Mouse (Mus musculus): Measurements from ENCODE around the gene U2af1l4. TPM values are rescaled to one million over a fixed set of nuclear protein-coding genes. Genes with fewer than 3 reads are reported as not detected.

U2af1l4 gene
- polyA plus RNA-seq, 1 experiment: 79.1 TPM

- no peak for TF ChIP-seq CTCF (IDR thresholded peaks at IDR 0.05; ENCODE audit: borderline replicate concordance, insufficient read depth, low read length)
- no peak for TF ChIP-seq POLR2A (IDR thresholded peaks at IDR 0.05; ENCODE audit: low read depth, low read length)
- no peak overlapping the region for H3K4me3 ChIP-seq (ENCODE audit: insufficient read depth, low read length)
These were observed 28.5 kb downstream of the U2af1l4 start for GRCm38 (mm10) chr7:30591605-30591951.

GRCm38 (mm10) chr7:30592772-30593423 lies 29.8 kb downstream of the U2af1l4 start:
- Histone ChIP-seq H3K27ac (ENCODE audit: insufficient read depth, low read length) (no peak overlapping the region), H3K4me3 (ENCODE audit: insufficient read depth, low read length) (no peak overlapping the region), H3K4me1 (ENCODE audit: control insufficient read depth, insufficient read depth, low read length) (no peaks in the 10 kb centered on the region)
- TF ChIP-seq CTCF (IDR thresholded peaks at IDR 0.05; ENCODE audit: borderline replicate concordance, insufficient read depth, low read length) (no peak), POLR2A (IDR thresholded peaks at IDR 0.05; ENCODE audit: low read depth, low read length) (no peak)

More at GRCm38 (mm10) chr7:30591605-30591951, 28.5 kb downstream of the U2af1l4 start:
- Histone ChIP-seq H3K27ac (ENCODE audit: insufficient read depth, low read length) (no peak overlapping the region), H3K4me1 (ENCODE audit: control insufficient read depth, insufficient read depth, low read length) (peaks cover 5% of the 10 kb centered on the region; the same call in 1 of the 2 replicates)

GRCm38 (mm10) chr7:30593579-30594509 lies 30.7 kb downstream of the U2af1l4 start:
- no peak overlapping the region for H3K27ac ChIP-seq (ENCODE audit: insufficient read depth, low read length)
- H3K4me1 ChIP-seq (ENCODE audit: control insufficient read depth, insufficient read depth, low read length): no peaks in the 10 kb centered on the region
- no peak overlapping the region for H3K4me3 ChIP-seq (ENCODE audit: insufficient read depth, low read length)
- TF ChIP-seq POLR2A (IDR thresholded peaks at IDR 0.05; ENCODE audit: low read depth, low read length) (no peak), CTCF (IDR thresholded peaks at IDR 0.05; ENCODE audit: borderline replicate concordance, insufficient read depth, low read length) (no peak)

GRCm38 (mm10) chr7:30594510-30595024 lies 31.5 kb downstream of the U2af1l4 start:
- H3K4me3 ChIP-seq (ENCODE audit: insufficient read depth, low read length): no peak overlapping the region
- TF ChIP-seq CTCF (IDR thresholded peaks at IDR 0.05; ENCODE audit: borderline replicate concordance, insufficient read depth, low read length) (no peak), POLR2A (IDR thresholded peaks at IDR 0.05; ENCODE audit: low read depth, low read length) (no peak)
- no peaks in the 10 kb centered on the region for H3K4me1 ChIP-seq (ENCODE audit: control insufficient read depth, insufficient read depth, low read length)
- H3K27ac ChIP-seq (ENCODE audit: insufficient read depth, low read length): no peak overlapping the region

GRCm38 (mm10) chr7:30596093-30596492 lies 33.0 kb downstream of the U2af1l4 start:
- H3K4me1 ChIP-seq (ENCODE audit: control insufficient read depth, insufficient read depth, low read length): no peaks in the 10 kb centered on the region

GRCm38 (mm10) chr7:30596811-30597210 lies 33.7 kb downstream of the U2af1l4 start:
- no peak for TF ChIP-seq POLR2A (IDR thresholded peaks at IDR 0.05; ENCODE audit: low read depth, low read length)
- TF ChIP-seq CTCF (IDR thresholded peaks at IDR 0.05; ENCODE audit: borderline replicate concordance, insufficient read depth, low read length): no peak
- Histone ChIP-seq H3K27ac (ENCODE audit: insufficient read depth, low read length) (no peak overlapping the region), H3K4me1 (ENCODE audit: control insufficient read depth, insufficient read depth, low read length) (no peaks in the 10 kb centered on the region), H3K4me3 (ENCODE audit: insufficient read depth, low read length) (no peak overlapping the region)

More at GRCm38 (mm10) chr7:30596093-30596492, 33.0 kb downstream of the U2af1l4 start:
- Histone ChIP-seq H3K27ac (ENCODE audit: insufficient read depth, low read length) (no peak overlapping the region), H3K4me3 (ENCODE audit: insufficient read depth, low read length) (no peak overlapping the region)
- TF ChIP-seq CTCF (IDR thresholded peaks at IDR 0.05; ENCODE audit: borderline replicate concordance, insufficient read depth, low read length): no peak
- no peak for TF ChIP-seq POLR2A (IDR thresholded peaks at IDR 0.05; ENCODE audit: low read depth, low read length)

GRCm38 (mm10) chr7:30598786-30599185 lies 35.7 kb downstream of the U2af1l4 start, which contains the start of gene Zbtb32:
Gene Zbtb32 (minus strand): TSS chr7:30598909.
- no peak within 1 kb of the TSS for H3K4me3 ChIP-seq (ENCODE audit: insufficient read depth, low read length)
- H3K4me1 ChIP-seq (ENCODE audit: control insufficient read depth, insufficient read depth, low read length): no peaks in the 10 kb centered on the region
- no peak for TF ChIP-seq CTCF (IDR thresholded peaks at IDR 0.05; ENCODE audit: borderline replicate concordance, insufficient read depth, low read length)
- TF ChIP-seq POLR2A (IDR thresholded peaks at IDR 0.05; ENCODE audit: low read depth, low read length): no peak
- H3K27ac ChIP-seq (ENCODE audit: insufficient read depth, low read length): no peak within 1 kb of the TSS

- TF ChIP-seq POLR2A (IDR thresholded peaks at IDR 0.05; ENCODE audit: low read depth, low read length) (no peak), CTCF (IDR thresholded peaks at IDR 0.05; ENCODE audit: borderline replicate concordance, insufficient read depth, low read length) (no peak)
- H3K4me1 ChIP-seq (ENCODE audit: control insufficient read depth, insufficient read depth, low read length): no peaks in the 10 kb centered on the region
- H3K4me3 ChIP-seq (ENCODE audit: insufficient read depth, low read length): no peak overlapping the region
- H3K27ac ChIP-seq (ENCODE audit: insufficient read depth, low read length): no peak overlapping the region
These were observed 36.8 kb downstream of the U2af1l4 start for GRCm38 (mm10) chr7:30599933-30600353.

- no peak for TF ChIP-seq POLR2A (IDR thresholded peaks at IDR 0.05; ENCODE audit: low read depth, low read length)
- no peak for TF ChIP-seq CTCF (IDR thresholded peaks at IDR 0.05; ENCODE audit: borderline replicate concordance, insufficient read depth, low read length)
- H3K4me3 ChIP-seq (ENCODE audit: insufficient read depth, low read length): no peak overlapping the region
- no peaks in the 10 kb centered on the region for H3K4me1 ChIP-seq (ENCODE audit: control insufficient read depth, insufficient read depth, low read length)
- no peak overlapping the region for H3K27ac ChIP-seq (ENCODE audit: insufficient read depth, low read length)
These were observed 37.5 kb downstream of the U2af1l4 start for GRCm38 (mm10) chr7:30600651-30601050.
